Mouse (Mus musculus) MEL (cell line): ENCODE results near the gene Col25a1.

Experiments
- CTCF ChIP-seq, 3 experiments: IDR thresholded peaks in 2 of 3; conservative IDR thresholded peaks in 1 of 3; 2 replicates each; pipeline ENCODE4 v1.5.1; 2011 to 2012; ENCODE audit warnings: low read length in 3 of 3, low read depth in 2 of 3, mild to moderate bottlenecking in 2 of 3, improper control_type of control experiment in 1 of 3, inconsistent platforms in 1 of 3, mixed read lengths in 1 of 3, moderate library complexity in 1 of 3; ENCODE audit not compliant: control insufficient read depth in 1 of 3, insufficient read depth in 1 of 3, poor library complexity in 1 of 3, severe bottlenecking in 1 of 3
- ELF1 ChIP-seq: IDR thresholded peaks from 2 replicates; pipeline ENCODE4 v1.6.1; 2014; ENCODE audit warnings: low read depth, mild to moderate bottlenecking, inconsistent platforms, low read length, improper control_type of control experiment, moderate library complexity
- EP300 ChIP-seq, 2 experiments: IDR thresholded peaks; 2 replicates each; pipeline ENCODE4 v1.6.1; 2011; ENCODE audit warnings: improper control_type of control experiment in 2 of 2, low read length in 2 of 2, low read depth in 1 of 2, mild to moderate bottlenecking in 1 of 2
- GATA1 ChIP-seq: IDR thresholded peaks from 2 replicates; pipeline ENCODE4 v1.6.1; 2011; ENCODE audit warnings: low read depth, low read length, improper control_type of control experiment
- JUND ChIP-seq: IDR thresholded peaks from 2 replicates; pipeline ENCODE4 v1.6.1; 2011; ENCODE audit warnings: low read depth, mild to moderate bottlenecking, improper control_type of control experiment, low read length
- KAT2A ChIP-seq: conservative IDR thresholded peaks from 2 replicates; pipeline ENCODE4 v1.6.1; 2012; ENCODE audit warnings: low read depth, low read length, improper control_type of control experiment, inconsistent platforms
- MAX ChIP-seq: IDR thresholded peaks from 2 replicates; pipeline ENCODE4 v1.6.1; 2011; ENCODE audit warnings: low read length, improper control_type of control experiment
- MYB ChIP-seq: IDR thresholded peaks from 2 replicates; pipeline ENCODE4 v1.6.1; 2011; ENCODE audit warnings: mild to moderate bottlenecking, low read depth, low read length, improper control_type of control experiment
- NELFE ChIP-seq: IDR thresholded peaks from 2 replicates; pipeline ENCODE4 v1.6.1; 2011; ENCODE audit warnings: low read depth, low read length, improper control_type of control experiment
- POLR2A ChIP-seq, 2 experiments: IDR thresholded peaks; 2 replicates each; pipeline ENCODE4 v1.6.1; 2011 to 2012; ENCODE audit warnings: low read length in 2 of 2, mild to moderate bottlenecking in 2 of 2, control low read depth in 1 of 2, improper control_type of control experiment in 1 of 2, low read depth in 1 of 2, moderate library complexity in 1 of 2; ENCODE audit not compliant: control insufficient read depth in 1 of 2, insufficient read depth in 1 of 2, poor library complexity in 1 of 2
- USF1 ChIP-seq: IDR thresholded peaks from 2 replicates; pipeline ENCODE4 v1.6.1; 2014; ENCODE audit warnings: low read depth, mild to moderate bottlenecking, inconsistent platforms, low read length, improper control_type of control experiment, moderate library complexity
- ZC3H11A ChIP-seq: IDR thresholded peaks from 2 replicates; pipeline ENCODE4 v1.6.1; 2012; ENCODE audit warnings: low read depth, mild to moderate bottlenecking, inconsistent platforms, low read length, improper control_type of control experiment

GRCm38 (mm10) chr3:130620517-130621146 lies 489.3 kb downstream of the Col25a1 start:
- TF ChIP-seq JUND (no peak), KAT2A (no peak), GATA1 (no peak), EP300 (IDR thresholded peaks at IDR 0.05; ENCODE audit: low read depth in 1 of 2, low read length in 2 of 2) (no peak), ELF1 (no peak), CTCF (IDR thresholded peaks at IDR 0.05 in 2 of 3, conservative IDR thresholded peaks at IDR 0.05 in 1 of 3; ENCODE audit: control insufficient read depth in 1 of 3, insufficient read depth in 1 of 3, low read depth in 2 of 3, low read length in 3 of 3, poor library complexity in 1 of 3, severe bottlenecking in 1 of 3) (no peak), USF1 (no peak), POLR2A (IDR thresholded peaks at IDR 0.05; ENCODE audit: control insufficient read depth in 1 of 2, insufficient read depth in 1 of 2, low read depth in 1 of 2, low read length in 2 of 2, poor library complexity in 1 of 2) (no peak), NELFE (no peak), MYB (no peak), MAX (no peak), ZC3H11A (no peak)
